Mouse (Mus musculus) midbrain, embryonic 14.5 days (tissue): ENCODE data around the gene Itgb3. TPM values are rescaled to one million over a fixed set of nuclear protein-coding genes. Genes with fewer than 3 reads are reported as not detected.
A peak's percentile ranks its signal among the peaks of the same experiment; 100 is the strongest.

ENCODE experiments used
- ATAC-seq: fragments of 200-750 bp; cut with Nextera tagmentation; 2 replicates; pipeline ENCODE4 v1.8.0; 2017; ENCODE audit warnings: moderate number of reproducible peaks, moderate library complexity; ENCODE audit not compliant: low FRiP score, low TSS enrichment
- DNase-seq: peaks from one replicate; pipeline ENCODE4 v3.0.0-alpha.2; 2015
- H3K27ac ChIP-seq: fragments of 300-500 bp; sonication (generic); replicated peaks from 2 replicates; pipeline ENCODE4 v1.5.1; 2014; ENCODE audit warnings: mild to moderate bottlenecking, low read depth, low read length, moderate library complexity
- H3K27me3 ChIP-seq: fragments of 300-500 bp; sonication (generic); 2 replicates; pipeline ENCODE4 v1.6.1; 2014; ENCODE audit warnings: low read length, control low read depth, mixed read lengths; ENCODE audit not compliant: control insufficient read depth, insufficient read depth
- H3K36me3 ChIP-seq: fragments of 300-500 bp; sonication (generic); 2 replicates; pipeline ENCODE4 v1.6.1; 2014; ENCODE audit warnings: low read length, control low read depth; ENCODE audit not compliant: control insufficient read depth, insufficient read depth
- H3K4me1 ChIP-seq: fragments of 300-500 bp; sonication (generic); 2 replicates; pipeline ENCODE4 v1.6.1; 2014; ENCODE audit warnings: mild to moderate bottlenecking, antibody characterized with exemption, low read length, control low read depth; ENCODE audit not compliant: control insufficient read depth, insufficient read depth
- H3K4me2 ChIP-seq: fragments of 300-500 bp; sonication (generic); 2 replicates; pipeline ENCODE4 v1.6.1; 2014; ENCODE audit warnings: mild to moderate bottlenecking, low read length, moderate library complexity
- H3K4me3 ChIP-seq: fragments of 300-500 bp; sonication (generic); replicated peaks from 2 replicates; pipeline ENCODE4 v1.5.1; 2014; ENCODE audit warnings: low read depth, low read length
- H3K9ac ChIP-seq: fragments of 300-500 bp; sonication (generic); replicated peaks from 2 replicates; pipeline ENCODE4 v1.6.1; 2014; ENCODE audit warnings: mild to moderate bottlenecking, low read length, moderate library complexity
- H3K9me3 ChIP-seq: fragments of 300-500 bp; sonication (generic); 2 replicates; pipeline ENCODE4 v1.6.1; 2016; ENCODE audit warnings: low read length, control low read depth, mixed read lengths; ENCODE audit not compliant: control insufficient read depth
- WGBS: fragments of 180-500 bp; shearing (Covaris S2); extraction: QIAGEN DNeasy Blood & Tissue Kit; methylation state at CpG from one replicate; pipeline ENCODE4 v1.1.7; 2014; 5-methylcytosine and 5-hydroxymethylcytosine counted together
- polyA plus RNA-seq: library from polyadenylated mRNA; unstranded; fragments of >200 nt; fragmentation: Nextera tagmentation; extraction: Ambion mirVana; gene quantifications from 2 replicates; pipeline ENCODE4 v1.2.1, GENCODE M21; 2014

Gene Itgb3
- polyA plus RNA-seq, 1 experiment from 2014 or later, result 0.28 TPM

DNA sequence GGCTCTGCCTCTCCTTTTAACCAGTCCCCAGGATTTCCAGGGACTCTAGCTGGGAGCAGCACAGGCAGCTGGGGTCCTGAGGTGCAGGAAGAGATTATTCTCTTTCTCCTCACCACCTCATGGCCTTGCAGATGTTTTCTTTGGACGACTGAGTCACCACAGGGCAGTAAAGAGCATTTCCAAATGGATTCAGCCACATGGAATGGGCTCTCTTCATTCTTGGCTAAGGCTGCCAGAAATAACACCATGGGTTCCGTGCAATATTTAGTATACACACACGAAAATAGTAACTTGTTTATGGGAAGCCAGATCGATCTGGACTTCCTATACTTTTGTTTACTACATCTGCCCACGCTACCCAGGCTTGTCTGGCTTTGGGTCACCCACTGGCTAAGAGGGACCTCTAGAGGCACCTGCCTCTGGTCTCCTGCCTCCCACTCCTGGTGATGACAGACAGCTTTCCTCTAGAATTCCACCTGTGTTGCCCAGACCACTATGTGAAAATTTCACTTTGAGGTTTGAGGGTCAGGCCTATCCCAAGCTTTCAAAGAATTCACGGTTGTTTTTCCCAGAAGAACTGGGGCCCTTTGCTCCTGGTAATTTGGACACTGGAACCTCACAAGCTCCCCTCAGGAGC lies 55.6 kb downstream of the Itgb3 start:
- Histone ChIP-seq H3K27ac (no peak overlapping the region), H3K4me3 (no peak overlapping the region), H3K4me1 (no peaks in the 10 kb centered on the region), H3K4me2 (no peak overlapping the region), H3K9ac (no peak overlapping the region), H3K36me3 (no peaks in the 10 kb centered on the region), H3K27me3 (no peaks in the 10 kb centered on the region), H3K9me3 (no peaks in the 10 kb centered on the region)
- DNase-seq (no peak), ATAC-seq (no peak)
- 85% methylated on average over 6 of the region's 6 CpGs for WGBS

- Histone ChIP-seq H3K4me3 (no peak overlapping the region), H3K27me3 (no peaks in the 10 kb centered on the region), H3K4me2 (no peak overlapping the region), H3K27ac (no peak overlapping the region), H3K9me3 (no peaks in the 10 kb centered on the region), H3K36me3 (no peaks in the 10 kb centered on the region), H3K4me1 (no peaks in the 10 kb centered on the region), H3K9ac (no peak overlapping the region)
- 86% methylated on average over 3 of the region's 3 CpGs for WGBS
- ATAC-seq, result no peak
- no peak for DNase-seq
These were observed 56.1 kb downstream of the Itgb3 start for GRCm38 (mm10) chr11:104663878-104664261.

DNA sequence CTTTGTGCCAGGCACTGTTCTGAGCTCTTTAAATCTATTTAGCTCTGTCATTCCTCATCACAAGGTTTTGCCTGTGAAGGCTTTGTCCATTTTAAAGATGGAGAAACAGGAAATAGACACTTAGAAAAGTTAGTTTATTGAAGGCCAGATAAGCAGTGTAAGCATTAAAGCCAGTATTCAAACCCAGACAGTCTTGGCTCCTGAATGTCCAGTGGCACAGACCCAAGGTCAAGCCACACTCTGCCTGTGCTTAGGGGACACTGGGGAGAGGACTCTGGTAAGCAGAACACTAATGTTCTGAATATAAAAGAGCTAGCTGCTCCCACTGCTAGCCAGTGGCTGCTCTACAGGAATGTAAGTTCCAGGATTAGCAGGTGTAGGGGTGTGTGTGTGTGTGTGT lies 56.6 kb downstream of the Itgb3 start:
- Histone ChIP-seq H3K27me3 (no peaks in the 10 kb centered on the region), H3K9me3 (no peaks in the 10 kb centered on the region), H3K4me2 (no peak overlapping the region), H3K9ac (no peak overlapping the region), H3K4me3 (no peak overlapping the region), H3K36me3 (no peaks in the 10 kb centered on the region), H3K4me1 (no peaks in the 10 kb centered on the region), H3K27ac (no peak overlapping the region)
- no peak for DNase-seq
- no peak for ATAC-seq

DNA sequence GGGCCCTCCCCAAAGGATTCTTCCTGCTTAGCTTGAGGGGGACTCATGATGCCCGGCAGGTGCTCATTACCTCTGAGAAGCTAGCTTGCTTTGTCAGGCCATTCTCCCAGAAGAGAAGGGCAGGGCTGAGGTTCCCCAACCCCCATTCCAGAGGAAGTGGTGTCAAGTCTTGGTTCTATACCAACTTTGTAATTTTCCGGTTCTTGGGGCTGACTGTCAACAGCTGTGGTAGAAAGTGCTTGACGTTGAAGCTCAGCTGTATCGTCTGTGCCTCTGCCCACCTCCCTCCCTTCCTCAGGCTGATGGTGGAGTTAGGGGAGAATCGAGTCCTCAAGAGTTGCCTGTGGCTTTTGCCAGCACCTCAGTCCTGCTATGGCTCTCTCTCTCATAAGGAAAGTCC lies 59.6 kb downstream of the Itgb3 start:
- no peaks in the 10 kb centered on the region for H3K4me1 ChIP-seq
- H3K4me2 ChIP-seq, result no peak overlapping the region
- no peaks in the 10 kb centered on the region for H3K27me3 ChIP-seq
- H3K4me3 ChIP-seq, result no peak overlapping the region
- ATAC-seq (no peak), DNase-seq (no peak)
- H3K9ac ChIP-seq, result no peak overlapping the region
- H3K27ac ChIP-seq, result no peak overlapping the region
- 75% methylated on average over 5 of the region's 5 CpGs for WGBS
- no peaks in the 10 kb centered on the region for H3K36me3 ChIP-seq
- H3K9me3 ChIP-seq, result no peaks in the 10 kb centered on the region

- 81% methylated on average over 4 of the region's 4 CpGs for WGBS
- H3K9me3 ChIP-seq, result no peaks in the 10 kb centered on the region
- no peak overlapping the region for H3K4me3 ChIP-seq
- H3K36me3 ChIP-seq, result no peaks in the 10 kb centered on the region
- H3K9ac ChIP-seq, result no peak overlapping the region
- H3K4me2 ChIP-seq, result no peak overlapping the region
- ATAC-seq, result no peak
- no peaks in the 10 kb centered on the region for H3K4me1 ChIP-seq
- no peak for DNase-seq
- H3K27me3 ChIP-seq, result no peaks in the 10 kb centered on the region
- H3K27ac ChIP-seq, result no peak overlapping the region
These were observed 65.6 kb downstream of the Itgb3 start for GRCm38 (mm10) chr11:104673412-104673811.

DNA sequence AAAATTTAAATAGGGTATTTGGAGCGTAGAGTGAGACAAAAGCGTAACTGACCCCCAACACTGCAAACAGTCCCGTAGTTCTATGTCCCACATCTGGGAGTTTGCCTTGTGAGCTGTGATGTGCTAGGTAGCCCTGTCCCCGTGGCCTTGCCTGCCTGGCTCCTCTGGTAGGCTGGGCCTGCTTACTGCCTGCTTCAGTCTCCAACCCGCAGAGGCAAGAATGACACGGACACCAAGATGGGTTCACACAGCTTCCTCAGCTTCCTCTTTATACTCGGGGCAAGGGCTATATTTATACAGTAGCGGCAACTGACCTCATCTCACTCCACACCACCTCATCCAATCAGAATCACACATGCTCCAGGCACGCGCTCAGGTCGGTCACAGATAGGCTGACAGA lies 67.0 kb downstream of the Itgb3 start:
- Histone ChIP-seq H3K4me3 (no peak overlapping the region), H3K4me1 (no peaks in the 10 kb centered on the region), H3K9me3 (no peaks in the 10 kb centered on the region), H3K27ac (no peak overlapping the region), H3K27me3 (no peaks in the 10 kb centered on the region), H3K36me3 (no peaks in the 10 kb centered on the region), H3K9ac (no peak overlapping the region), H3K4me2 (no peak overlapping the region)
- no peak for DNase-seq
- 95% methylated on average over 11 of the region's 11 CpGs for WGBS
- no peak for ATAC-seq

GRCm38 (mm10) chr11:104685548-104685947 lies 77.7 kb downstream of the Itgb3 start, which contains the start of gene Gm11639:
TSS of gene Gm11639 (plus strand) at chr11:104685707.
- no peaks in the 10 kb centered on the region for H3K4me1 ChIP-seq
- H3K9ac ChIP-seq, result no peak within 1 kb of the TSS
- H3K4me3 ChIP-seq, result 0 out of 2 replicates have a peak within 1 kb of the TSS, but pooled peaks have one; percentile 10
- no peak within 1 kb of the TSS for H3K27ac ChIP-seq
- ATAC-seq (no peak), DNase-seq (no peak)
- no peaks in the 10 kb centered on the region for H3K36me3 ChIP-seq
- H3K4me2 ChIP-seq, result peak within 1 kb of the TSS; percentile 21; the same call in 1 of the 2 replicates
- no peaks in the 10 kb centered on the region for H3K27me3 ChIP-seq
- WGBS, result 28% methylated on average over 23 of the region's 23 CpGs
- H3K9me3 ChIP-seq, result no peaks in the 10 kb centered on the region

DNA sequence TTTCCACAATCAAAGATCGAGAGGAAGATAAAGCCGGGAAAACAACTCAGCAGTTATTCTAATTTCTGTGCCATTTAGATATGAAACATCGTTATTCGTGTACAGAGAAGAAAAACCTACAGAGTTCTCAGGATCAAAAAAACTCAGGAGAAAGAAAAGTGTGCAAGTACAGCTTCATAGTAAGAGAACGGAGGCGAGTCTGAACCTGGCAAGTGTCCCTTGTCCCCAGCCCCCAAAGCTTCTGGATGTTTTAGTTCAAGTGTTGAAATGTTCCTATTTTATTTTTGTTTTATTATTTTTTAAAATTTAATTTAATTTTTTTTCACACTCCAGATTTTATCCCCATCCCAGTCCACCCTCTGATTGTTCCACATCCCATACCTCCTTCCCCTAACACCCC lies 85.4 kb downstream of the Itgb3 start:
- 89% methylated on average over 6 of the region's 6 CpGs for WGBS
- Histone ChIP-seq H3K4me3 (no peak overlapping the region), H3K4me1 (no peaks in the 10 kb centered on the region), H3K36me3 (no peaks in the 10 kb centered on the region), H3K27ac (no peak overlapping the region), H3K9ac (no peak overlapping the region), H3K4me2 (no peak overlapping the region), H3K9me3 (no peaks in the 10 kb centered on the region), H3K27me3 (no peaks in the 10 kb centered on the region)
- ATAC-seq (no peak), DNase-seq (no peak)

- 70% methylated on average over 15 of the region's 15 CpGs for WGBS
- H3K27me3 ChIP-seq, result no peaks in the 10 kb centered on the region
- no peaks in the 10 kb centered on the region for H3K36me3 ChIP-seq
- DNase-seq (peak; percentile 8), ATAC-seq (no peak)
- H3K4me1 ChIP-seq, result no peaks in the 10 kb centered on the region
- no peaks in the 10 kb centered on the region for H3K9me3 ChIP-seq
- no peak overlapping the region for H3K4me3 ChIP-seq
- H3K4me2 ChIP-seq, result 0 out of 2 replicates have a peak overlapping the region, but pooled peaks have one; percentile 2
- H3K9ac ChIP-seq, result no peak overlapping the region
- no peak overlapping the region for H3K27ac ChIP-seq
These were observed 96.3 kb downstream of the Itgb3 start for GRCm38 (mm10) chr11:104704097-104704496.
